Mouse (Mus musculus): ENCODE data around the gene Actn4. TPM values are rescaled to one million over a fixed set of nuclear protein-coding genes. Genes with fewer than 3 reads are reported as not detected.

The Actn4 gene
- total and polyA plus RNA-seq, 3 experiments, result 60.5 to 267 TPM; not detected in 1

GRCm38 (mm10) chr7:28957997-28958725, 4.0 kb downstream of the Actn4 start:
- H3K4me3 ChIP-seq (ENCODE audit: control insufficient read depth in 1 of 2, insufficient read depth in 1 of 2, low read depth in 2 of 2, low read length in 2 of 2), result no peak overlapping the region
- TF ChIP-seq ZNF384 (IDR thresholded peaks at IDR 0.05; ENCODE audit: low read depth, low read length), result peak; percentile 92
- TF ChIP-seq HCFC1 (IDR thresholded peaks at IDR 0.05; ENCODE audit: low read depth, low read length), result no peak
- TF ChIP-seq SIN3A (IDR thresholded peaks at IDR 0.05; ENCODE audit: low read length), result peak; percentile 14; the same call in 1 of the 2 replicates
- peaks cover 72% of the 10 kb centered on the region for H3K79me2 ChIP-seq (ENCODE audit: control insufficient read depth, insufficient read depth, low read length, poor library complexity)
- no peaks in the 10 kb centered on the region for H3K27me3 ChIP-seq (ENCODE audit: control insufficient read depth in 1 of 2, insufficient read depth in 2 of 2, low read length in 2 of 2)
- peak overlapping the region; percentile 52; the same call in 1 of the 2 replicates for H3K27ac ChIP-seq (ENCODE audit: control insufficient read depth, low read depth, low read length)
- H3K9ac ChIP-seq (ENCODE audit: control insufficient read depth, low read depth, low read length, poor library complexity, severe bottlenecking), result peak overlapping the region; percentile 30; the same call in 1 of the 2 replicates
- H3K4me1 ChIP-seq (ENCODE audit: control insufficient read depth in 1 of 2, insufficient read depth in 2 of 2, low read length in 2 of 2), result peaks cover 37 to 54% of the 10 kb centered on the region in 2 experiments
- peak; percentile 37 for DNase-seq (ENCODE audit: low read depth, low spot score)
- H3K36me3 ChIP-seq (ENCODE audit: control insufficient read depth in 1 of 2, insufficient read depth in 2 of 2, low read length in 2 of 2), result peaks cover 3 to 71% of the 10 kb centered on the region in 2 experiments; a peak in 3 of 4 replicates
- no peaks in the 10 kb centered on the region for H3K9me3 ChIP-seq (replicated peaks; ENCODE audit: insufficient read depth, low read length)

DNA sequence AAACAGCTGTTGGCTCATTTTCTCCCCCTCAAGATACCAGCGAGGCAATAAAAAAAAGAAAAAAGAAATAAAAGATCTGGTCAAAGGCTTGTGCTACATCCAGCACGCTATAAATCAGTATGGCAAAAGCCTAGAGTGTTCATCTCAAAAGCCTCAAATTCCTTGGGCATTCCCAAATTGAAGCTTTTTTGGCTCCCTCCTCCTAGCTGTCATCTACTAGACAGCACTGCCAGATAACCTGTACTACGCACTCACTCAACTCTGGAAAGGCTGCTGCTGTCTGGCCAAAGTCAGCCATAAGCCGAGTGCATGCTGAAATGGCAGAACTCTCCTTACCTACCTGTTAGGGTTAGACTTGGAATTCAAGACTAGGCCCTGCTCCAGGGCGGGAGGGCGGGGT, 4.9 kb downstream of the Actn4 start:
- H3K27ac ChIP-seq (ENCODE audit: control insufficient read depth, low read depth, low read length), result no peak overlapping the region
- H3K36me3 ChIP-seq (ENCODE audit: control insufficient read depth in 1 of 2, insufficient read depth in 2 of 2, low read length in 2 of 2), result peaks cover 3 to 75% of the 10 kb centered on the region in 2 experiments; a peak in 3 of 4 replicates
- H3K4me3 ChIP-seq (ENCODE audit: control insufficient read depth in 1 of 2, insufficient read depth in 1 of 2, low read depth in 2 of 2, low read length in 2 of 2), result no peak overlapping the region
- peaks cover 73% of the 10 kb centered on the region for H3K79me2 ChIP-seq (ENCODE audit: control insufficient read depth, insufficient read depth, low read length, poor library complexity)
- H3K4me1 ChIP-seq (ENCODE audit: control insufficient read depth in 1 of 2, insufficient read depth in 2 of 2, low read length in 2 of 2), result peaks cover 38 to 57% of the 10 kb centered on the region in 2 experiments
- H3K27me3 ChIP-seq (ENCODE audit: control insufficient read depth in 1 of 2, insufficient read depth in 2 of 2, low read length in 2 of 2), result no peaks in the 10 kb centered on the region
- no peak for TF ChIP-seq CHD2 (IDR thresholded peaks at IDR 0.05; ENCODE audit: low read length)
- DNase-seq (ENCODE audit: low read depth, low spot score), result no peak
- H3K9me3 ChIP-seq (replicated peaks; ENCODE audit: insufficient read depth, low read length), result no peaks in the 10 kb centered on the region
- H3K9ac ChIP-seq (ENCODE audit: control insufficient read depth, low read depth, low read length, poor library complexity, severe bottlenecking), result no peak overlapping the region

DNA sequence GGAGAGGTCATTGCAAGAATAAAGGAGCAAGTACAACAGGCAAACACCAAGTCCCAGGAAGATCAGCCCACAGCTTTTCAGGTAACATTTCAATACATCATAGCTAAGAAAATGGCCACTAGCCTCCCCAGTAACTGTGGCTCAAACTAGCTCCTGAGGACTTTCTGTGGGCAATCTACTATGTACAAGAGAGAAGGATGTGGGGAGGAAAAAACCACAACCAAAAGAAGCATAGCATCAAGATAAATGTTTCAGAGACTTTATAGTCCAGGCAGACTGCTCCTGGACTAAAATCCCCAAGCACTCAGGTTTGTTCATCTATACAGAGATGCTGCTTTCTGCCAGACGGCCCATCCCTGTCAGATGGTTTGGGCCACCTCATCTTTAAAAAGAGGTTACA, 5.9 kb downstream of the Actn4 start:
- H3K79me2 ChIP-seq (ENCODE audit: control insufficient read depth, insufficient read depth, low read length, poor library complexity), result peaks cover 75% of the 10 kb centered on the region
- H3K27ac ChIP-seq (ENCODE audit: control insufficient read depth, low read depth, low read length), result no peak overlapping the region
- H3K9ac ChIP-seq (ENCODE audit: control insufficient read depth, low read depth, low read length, poor library complexity, severe bottlenecking), result no peak overlapping the region
- no peaks in the 10 kb centered on the region for H3K9me3 ChIP-seq (replicated peaks; ENCODE audit: insufficient read depth, low read length)
- no peaks in the 10 kb centered on the region for H3K27me3 ChIP-seq (ENCODE audit: control insufficient read depth in 1 of 2, insufficient read depth in 2 of 2, low read length in 2 of 2)
- peaks cover 3 to 81% of the 10 kb centered on the region in 2 experiments; a peak in 3 of 4 replicates for H3K36me3 ChIP-seq (ENCODE audit: control insufficient read depth in 1 of 2, insufficient read depth in 2 of 2, low read length in 2 of 2)
- TF ChIP-seq TAL1 (IDR thresholded peaks at IDR 0.05; ENCODE audit: low read length) (no peak), EP300 (IDR thresholded peaks at IDR 0.05; ENCODE audit: low read depth in 1 of 2, low read length in 2 of 2) (0 out of 4 replicates have a peak, but pooled peaks of 1 of the 2 experiments have one; percentile 29)
- no peak overlapping the region for H3K4me3 ChIP-seq (ENCODE audit: control insufficient read depth in 1 of 2, insufficient read depth in 1 of 2, low read depth in 2 of 2, low read length in 2 of 2)
- peaks cover 38 to 60% of the 10 kb centered on the region in 2 experiments for H3K4me1 ChIP-seq (ENCODE audit: control insufficient read depth in 1 of 2, insufficient read depth in 2 of 2, low read length in 2 of 2)
- DNase-seq (ENCODE audit: low read depth, low spot score), result peak; percentile 45

Data from MEL (cell line).